Mouse (Mus musculus) regulatory T cell (primary cell): ENCODE results near the gene Ipo13.

Experiments used
- in situ Hi-C: fragments of 300-600 bp; cut with MboI, MseI; formaldehyde crosslinking; loops from one replicate; pipeline ENCODE4 v1.15.1; 2025; ENCODE audit warnings: high pct_unique_total_duplicates

Gene Ipo13

DNA sequence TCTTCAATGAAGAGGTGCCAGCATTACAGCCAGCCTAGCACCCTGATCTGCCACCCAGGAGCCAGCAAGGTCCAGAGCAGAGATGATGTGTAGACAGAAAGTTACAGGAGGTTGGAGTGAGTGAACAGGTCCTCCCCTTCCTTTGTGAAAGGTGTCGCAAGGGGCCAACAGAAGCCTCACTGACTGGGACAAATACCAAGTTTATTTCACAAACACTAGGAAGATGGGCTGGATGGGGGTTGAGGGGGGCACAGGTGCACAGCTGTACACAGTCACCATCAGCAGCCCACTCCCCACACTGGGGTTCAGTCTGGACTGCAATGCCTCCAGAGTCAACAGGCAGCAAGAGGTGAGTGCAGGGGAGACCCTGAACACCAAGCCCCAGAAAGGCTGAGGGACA, 30.7 kb downstream of the Ipo13 start:
- in situ Hi-C loops = no loop called here

GRCm38 (mm10) chr4:117882701-117883691, 31.8 kb downstream of the Ipo13 start, which contains the start of gene B4galt2:
Gene B4galt2 (minus strand): TSS chr4:117883487.
- in situ Hi-C loops = no loop called here

- in situ Hi-C loops = no loop called here
Measured at GRCm38 (mm10) chr4:117878703-117879102, 36.1 kb downstream of the Ipo13 start.

GRCm38 (mm10) chr4:117878301-117878700, 36.5 kb downstream of the Ipo13 start:
- in situ Hi-C loops = no loop called here

DNA sequence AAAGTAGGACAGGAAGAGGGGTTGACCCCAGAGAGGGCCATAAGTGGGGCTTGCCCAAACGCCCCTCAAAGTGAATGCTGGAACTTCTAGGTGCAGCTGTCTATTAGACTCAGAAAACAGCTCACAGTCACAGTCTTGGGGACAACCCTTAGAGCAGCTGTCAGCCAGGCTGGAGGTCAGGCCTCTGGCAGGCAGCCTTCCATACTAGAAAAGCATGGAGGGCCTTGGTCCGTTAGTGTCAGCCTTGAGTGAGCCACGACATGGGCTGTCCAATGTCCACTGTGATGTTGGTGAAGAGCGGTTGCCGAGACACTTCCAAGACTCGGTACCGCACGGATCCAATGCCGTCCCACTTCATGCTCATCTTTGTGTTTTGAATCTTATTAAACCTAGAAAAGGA, 41.2 kb downstream of the Ipo13 start:
- in situ Hi-C loops = no loop called here

GRCm38 (mm10) chr4:117872471-117872886, 42.3 kb downstream of the Ipo13 start, which contains the start of gene Ccdc24:
Gene Ccdc24 (minus strand): TSS chr4:117872557.
- in situ Hi-C loops = no loop called here

- in situ Hi-C loops = no loop called here
Measured at GRCm38 (mm10) chr4:117871787-117872186, 43.0 kb downstream of the Ipo13 start.

DNA sequence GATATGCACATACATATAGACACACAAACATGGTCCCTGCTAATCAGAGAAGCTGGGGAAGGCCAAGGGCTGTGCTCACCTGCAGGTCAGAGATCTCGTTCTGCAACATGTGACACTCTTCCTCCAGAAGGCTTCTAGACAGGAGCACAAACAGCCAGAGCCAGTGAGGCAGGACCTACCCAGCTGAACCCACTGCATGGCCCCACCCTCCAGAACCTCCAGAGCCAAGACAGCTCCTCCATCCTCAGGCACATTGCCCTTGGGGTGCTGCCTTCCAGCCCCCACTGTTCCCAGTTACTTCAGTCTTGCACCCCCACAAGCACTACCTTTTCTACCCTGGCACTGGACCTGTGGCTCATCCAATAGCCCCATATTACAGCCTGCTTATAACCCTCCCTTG, 44.4 kb downstream of the Ipo13 start:
- in situ Hi-C loops = no loop called here

DNA sequence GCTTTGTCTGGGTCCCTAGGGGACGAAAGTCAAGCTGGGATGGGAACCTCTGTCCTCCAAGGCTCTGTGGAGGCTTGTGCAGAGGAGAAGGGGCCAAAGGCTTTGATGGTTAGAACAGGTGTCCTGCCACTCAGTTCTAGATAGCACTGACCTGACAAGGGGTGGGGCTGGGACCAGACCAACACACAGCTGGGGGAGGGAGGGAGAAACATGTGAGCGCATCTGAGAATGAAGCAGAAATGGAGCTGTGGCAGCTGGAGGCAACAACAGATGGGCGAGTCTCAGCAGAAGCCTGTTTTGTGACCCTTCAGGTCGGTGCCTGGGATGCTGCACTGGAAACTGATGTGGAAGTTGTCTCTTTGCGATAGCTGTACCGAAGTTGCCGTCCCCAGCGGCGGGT, 45.5 kb downstream of the Ipo13 start:
- in situ Hi-C loops = no loop called here

GRCm38 (mm10) chr4:117867823-117868222, 47.0 kb downstream of the Ipo13 start:
- in situ Hi-C loops = no loop called here

DNA sequence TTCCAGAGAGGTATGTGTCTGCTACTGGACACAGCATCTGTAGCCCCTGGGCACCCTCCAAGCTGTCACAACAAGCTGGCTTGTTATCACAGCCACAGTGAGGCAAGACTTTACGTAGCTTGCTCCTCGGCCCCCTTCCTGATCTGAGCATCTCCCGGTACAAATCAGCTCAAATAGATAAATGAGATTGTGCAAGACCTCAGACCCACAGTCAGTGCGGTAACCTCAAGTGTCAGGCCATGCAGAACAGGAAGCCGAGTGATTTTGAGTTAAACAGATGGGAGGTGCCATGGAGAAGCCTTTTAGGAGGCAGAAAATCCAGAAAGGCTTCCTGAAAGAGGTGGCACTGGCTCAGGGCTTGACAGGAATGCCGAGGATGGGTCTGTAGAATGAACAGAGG, 47.8 kb downstream of the Ipo13 start:
- in situ Hi-C loops = no loop called here

- in situ Hi-C loops = no loop called here
Measured at GRCm38 (mm10) chr4:117866083-117866482, 48.7 kb downstream of the Ipo13 start.

- in situ Hi-C loops = loop anchor here (5.0 kb wide), 1 partner anchor 41 kb away; no protein-coding TSS in a partner anchor
Measured at GRCm38 (mm10) chr4:117862823-117863222, 52.0 kb downstream of the Ipo13 start.

DNA sequence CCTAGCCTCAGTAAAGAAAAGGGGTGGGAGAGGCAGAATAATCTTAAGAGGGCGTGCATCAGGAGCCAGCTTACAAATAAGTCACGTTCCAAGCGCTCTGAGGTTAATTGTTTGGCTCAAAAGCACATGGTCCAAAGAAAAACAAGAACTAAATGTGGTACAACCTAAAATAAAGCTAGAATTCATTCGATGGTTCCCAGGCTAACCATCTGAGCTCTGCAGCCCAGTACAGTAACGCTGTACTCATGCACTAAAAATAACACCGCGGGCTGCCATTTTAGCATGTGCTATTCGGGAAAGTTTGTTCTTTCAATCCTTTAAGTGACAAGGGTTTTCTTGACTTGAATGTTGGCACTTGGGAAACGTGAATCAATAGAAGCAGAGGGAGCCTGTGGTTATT, 54.2 kb downstream of the Ipo13 start:
- in situ Hi-C loops = loop anchor here (5.0 kb wide), 1 partner anchor 38 kb away; no protein-coding TSS in a partner anchor

GRCm38 (mm10) chr4:117858794-117859193, 56.0 kb downstream of the Ipo13 start:
- in situ Hi-C loops = no loop called here

DNA sequence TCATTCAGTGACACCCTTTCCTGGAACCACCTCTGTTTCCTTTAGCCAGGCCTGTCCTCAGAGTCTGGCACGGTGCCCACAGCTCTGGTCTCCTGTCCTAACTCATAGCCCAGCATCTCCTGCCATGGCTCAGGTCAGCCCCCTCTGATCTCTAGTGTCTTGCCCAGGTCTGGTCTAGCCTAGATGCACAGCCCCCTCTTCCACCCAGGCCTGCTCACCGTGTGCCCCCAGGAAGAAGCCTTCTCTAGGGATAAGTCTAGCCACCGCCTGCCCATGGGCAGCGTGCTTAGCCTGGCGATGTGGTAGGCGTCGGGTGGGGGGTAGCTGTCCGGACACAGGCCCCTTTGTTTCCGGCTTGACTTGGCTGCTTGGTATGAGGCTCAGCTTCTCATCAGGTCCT, 59.7 kb downstream of the Ipo13 start:
- in situ Hi-C loops = no loop called here

- in situ Hi-C loops = no loop called here
Measured at GRCm38 (mm10) chr4:117852152-117852868, 62.5 kb downstream of the Ipo13 start.

GRCm38 (mm10) chr4:117850871-117851270, 63.9 kb downstream of the Ipo13 start:
- in situ Hi-C loops = no loop called here

- in situ Hi-C loops = no loop called here
Measured at GRCm38 (mm10) chr4:117850176-117850575, 64.6 kb downstream of the Ipo13 start.

GRCm38 (mm10) chr4:117849506-117849905, 65.3 kb downstream of the Ipo13 start:
- in situ Hi-C loops = no loop called here

- in situ Hi-C loops = no loop called here
Measured at GRCm38 (mm10) chr4:117849063-117849462, 65.7 kb downstream of the Ipo13 start.

- in situ Hi-C loops = no loop called here
Measured at GRCm38 (mm10) chr4:117847011-117847410, 67.8 kb downstream of the Ipo13 start.
